Mouse (Mus musculus): ENCODE data around the gene Psme1. TPM values are rescaled to one million over a fixed set of nuclear protein-coding genes. Genes with fewer than 3 reads are reported as not detected.

The Psme1 gene
- 139 and 142 TPM in 2 replicates for polyA plus RNA-seq (2014; fragmentation: Nextera tagmentation; extraction: Ambion mirVana)

GRCm38 (mm10) chr14:55577871-55578667, at the start of gene Psme1:
TSS of gene Psme1 (plus strand) at chr14:55578123.
- ATAC-seq (ENCODE audit: insufficient read depth): peak; percentile 93
- H3K27me3 ChIP-seq (ENCODE audit: insufficient read depth, low read length): no peaks in the 10 kb centered on the region
- 0 out of 2 replicates have a peak, but pooled peaks cover 6% of the 10 kb centered on the region for H3K4me1 ChIP-seq (ENCODE audit: insufficient read depth)
- WGBS: under 1% methylated on average over 32 of the region's 32 CpGs
- H3K27ac ChIP-seq (ENCODE audit: low read depth): peak within 1 kb of the TSS; percentile 88
- H3K4me3 ChIP-seq (ENCODE audit: low read depth, low read length): peak within 1 kb of the TSS; percentile 77
- peaks cover 16% of the 10 kb centered on the region for H3K36me3 ChIP-seq (ENCODE audit: insufficient read depth)
- no peaks in the 10 kb centered on the region for H3K9me3 ChIP-seq (ENCODE audit: low read depth, low read length)
- peak; percentile 91 for DNase-seq
- TF ChIP-seq CTCF (IDR thresholded peaks at IDR 0.05; ENCODE audit: low read depth): no peak
- H3K4me2 ChIP-seq: peak within 1 kb of the TSS; percentile 78
- H3K9ac ChIP-seq: peak within 1 kb of the TSS; percentile 91

DNA sequence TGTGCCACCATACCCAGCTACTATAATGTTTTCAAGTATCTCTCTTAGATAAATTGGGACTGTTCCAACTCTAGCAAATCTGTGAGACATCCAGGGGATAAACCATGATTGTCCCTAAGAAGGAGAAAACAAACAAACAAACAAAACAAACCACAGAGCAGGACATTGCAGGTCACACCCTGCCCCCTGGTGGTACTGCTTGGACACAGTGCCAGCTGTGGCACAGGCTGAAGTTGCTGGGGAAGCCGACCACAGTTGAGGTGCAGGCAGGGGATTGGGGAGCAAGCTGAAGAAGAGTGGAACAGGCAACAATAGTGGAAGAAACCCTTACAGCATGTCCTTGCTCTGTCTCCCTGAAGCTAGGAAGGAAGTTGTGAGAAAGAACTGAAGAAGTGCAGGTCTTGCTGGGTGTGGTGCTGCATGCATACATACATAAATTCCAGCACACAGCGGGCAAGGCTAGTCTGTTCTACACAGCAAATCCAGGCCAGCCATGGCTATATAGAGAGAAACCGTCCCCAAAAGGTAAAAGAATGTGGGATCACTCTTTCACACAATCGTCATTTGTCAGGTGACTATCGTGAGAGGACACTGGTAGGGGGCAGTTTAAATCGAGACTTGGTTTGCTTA, 41.7 kb upstream of the Psme1 start:
- no peaks in the 10 kb centered on the region for H3K9me3 ChIP-seq (ENCODE audit: low read depth, low read length)
- no peak overlapping the region for H3K4me2 ChIP-seq
- no peak for ATAC-seq (ENCODE audit: insufficient read depth)
- WGBS: 31% methylated on average over 6 of the region's 6 CpGs
- 0 out of 2 replicates have a peak, but pooled peaks cover under 1% of the 10 kb centered on the region for H3K4me1 ChIP-seq (ENCODE audit: insufficient read depth)
- H3K9ac ChIP-seq: no peak overlapping the region
- peak; percentile 67 for DNase-seq
- H3K27ac ChIP-seq (ENCODE audit: low read depth): no peak overlapping the region
- H3K4me3 ChIP-seq (ENCODE audit: low read depth, low read length): no peak overlapping the region
- TF ChIP-seq CTCF (IDR thresholded peaks at IDR 0.05; ENCODE audit: low read depth): peak; percentile 86
- no peaks in the 10 kb centered on the region for H3K36me3 ChIP-seq (ENCODE audit: insufficient read depth)
- H3K27me3 ChIP-seq (ENCODE audit: insufficient read depth, low read length): no peaks in the 10 kb centered on the region

DNA sequence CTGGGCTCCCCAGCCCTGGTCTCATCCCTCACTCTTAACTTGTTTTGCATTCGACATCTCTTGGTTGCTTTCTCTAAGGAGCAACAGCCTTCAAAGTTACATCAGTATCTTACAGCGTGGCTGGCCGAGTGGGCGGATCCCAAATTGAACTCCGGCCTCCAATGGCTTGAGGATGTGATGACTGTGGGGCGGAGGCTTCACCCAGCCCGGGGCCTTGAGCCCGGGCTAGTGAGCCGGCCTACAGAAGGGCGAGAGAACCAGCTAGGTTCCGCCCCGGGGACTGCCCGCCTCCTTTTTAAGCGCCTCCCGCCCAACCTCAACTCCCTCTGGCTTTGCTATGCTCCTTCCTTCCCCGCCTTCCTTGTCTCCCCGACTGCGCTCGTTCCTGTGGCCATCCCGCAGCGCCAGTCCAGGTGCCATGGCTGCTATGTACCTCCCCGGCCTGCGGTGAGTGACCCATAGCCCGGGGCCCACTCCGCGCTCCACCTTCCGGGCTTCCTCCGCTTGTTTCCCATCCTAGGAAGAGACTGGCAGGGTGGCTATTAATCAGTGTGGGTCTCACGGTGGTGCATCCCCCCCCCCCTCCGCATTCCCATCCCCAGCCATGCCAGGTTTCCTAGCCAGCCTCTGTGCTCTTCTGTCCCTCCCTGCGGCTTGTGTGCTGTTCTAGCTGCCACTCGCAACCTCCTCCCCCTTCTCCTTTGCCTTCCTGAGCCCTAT, 37.7 kb upstream of the Psme1 start, which contains the start of gene Pck2:
Gene Pck2 (plus strand): TSS at position 200 of the 720 bp plus-strand sequence.
- Histone ChIP-seq H3K27ac (ENCODE audit: low read depth) (peak within 1 kb of the TSS; percentile 95), H3K4me2 (peak within 1 kb of the TSS; percentile 75), H3K27me3 (ENCODE audit: insufficient read depth, low read length) (no peaks in the 10 kb centered on the region), H3K4me3 (ENCODE audit: low read depth, low read length) (peak within 1 kb of the TSS; percentile 65), H3K4me1 (ENCODE audit: insufficient read depth) (peaks cover 4% of the 10 kb centered on the region; the same call in 1 of the 2 replicates), H3K9ac (peak within 1 kb of the TSS; percentile 68), H3K36me3 (ENCODE audit: insufficient read depth) (peaks cover 30% of the 10 kb centered on the region), H3K9me3 (ENCODE audit: low read depth, low read length) (no peaks in the 10 kb centered on the region)
- under 1% methylated on average over 32 of the region's 32 CpGs for WGBS
- TF ChIP-seq CTCF (IDR thresholded peaks at IDR 0.05; ENCODE audit: low read depth): no peak
- ATAC-seq (ENCODE audit: insufficient read depth) (peak; percentile 97), DNase-seq (peak; percentile 97)

DNA sequence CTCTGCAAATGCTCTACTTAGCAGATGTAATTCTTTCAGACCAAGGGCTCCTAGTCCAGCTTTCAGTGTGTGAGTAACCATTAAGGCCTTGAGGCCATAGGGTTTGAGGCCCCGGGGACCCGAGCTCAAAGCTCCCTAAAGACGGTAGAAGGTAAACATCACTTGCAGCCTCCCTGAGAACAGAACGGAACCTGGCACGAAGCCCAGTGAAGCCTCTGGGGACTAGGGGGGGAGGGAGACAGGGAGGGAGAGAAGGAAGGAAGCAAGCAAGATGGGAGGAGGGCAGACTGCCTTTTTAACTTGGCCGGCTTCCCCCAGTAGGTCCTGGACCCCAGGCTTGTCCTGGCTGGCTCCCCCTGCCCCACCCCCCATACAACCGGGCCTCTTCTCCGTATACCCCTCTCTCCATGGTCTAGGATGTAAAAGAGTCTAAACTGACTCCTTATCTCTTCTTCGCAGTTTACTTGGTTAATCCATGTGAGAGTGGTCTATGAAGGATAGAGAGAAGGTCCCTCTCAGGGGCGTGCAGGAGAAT, 37.1 kb upstream of the Psme1 start:
- Histone ChIP-seq H3K4me1 (ENCODE audit: insufficient read depth) (peaks cover 4% of the 10 kb centered on the region; the same call in 1 of the 2 replicates), H3K9me3 (ENCODE audit: low read depth, low read length) (no peaks in the 10 kb centered on the region), H3K27ac (ENCODE audit: low read depth) (peak overlapping the region; percentile 95), H3K36me3 (ENCODE audit: insufficient read depth) (peaks cover 36% of the 10 kb centered on the region), H3K9ac (peak overlapping the region; percentile 68), H3K27me3 (ENCODE audit: insufficient read depth, low read length) (no peaks in the 10 kb centered on the region), H3K4me2 (peak overlapping the region; percentile 75), H3K4me3 (ENCODE audit: low read depth, low read length) (peak overlapping the region; percentile 65)
- DNase-seq (peak; percentile 90), ATAC-seq (ENCODE audit: insufficient read depth) (peak; percentile 55)
- 2% methylated on average over 10 of the region's 10 CpGs for WGBS
- no peak for TF ChIP-seq CTCF (IDR thresholded peaks at IDR 0.05; ENCODE audit: low read depth)

DNA sequence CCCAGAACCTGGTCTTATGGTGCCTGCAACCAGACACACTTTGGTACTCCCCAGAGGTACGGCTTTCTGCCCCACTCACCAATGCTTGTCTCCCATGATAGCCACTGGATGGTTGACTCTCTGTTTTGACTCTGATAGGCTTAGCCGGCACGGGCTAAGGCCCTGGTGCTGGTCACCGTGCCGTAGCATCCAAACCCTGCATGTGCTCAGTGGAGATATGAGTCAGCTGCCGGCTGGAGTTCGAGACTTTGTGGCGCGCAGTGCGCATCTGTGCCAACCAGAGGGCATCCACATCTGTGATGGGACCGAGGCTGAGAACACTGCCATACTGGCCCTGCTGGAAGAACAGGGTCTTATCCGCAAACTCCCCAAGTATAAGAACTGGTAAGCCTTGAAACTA, 35.7 kb upstream of the Psme1 start:
- ATAC-seq (ENCODE audit: insufficient read depth): no peak
- no peak overlapping the region for H3K27ac ChIP-seq (ENCODE audit: low read depth)
- no peak for TF ChIP-seq CTCF (IDR thresholded peaks at IDR 0.05; ENCODE audit: low read depth)
- peaks cover 48% of the 10 kb centered on the region for H3K36me3 ChIP-seq (ENCODE audit: insufficient read depth)
- WGBS: 92% methylated on average over 12 of the region's 12 CpGs
- DNase-seq: no peak
- H3K27me3 ChIP-seq (ENCODE audit: insufficient read depth, low read length): no peaks in the 10 kb centered on the region
- H3K4me2 ChIP-seq: no peak overlapping the region
- H3K4me1 ChIP-seq (ENCODE audit: insufficient read depth): peaks cover 4% of the 10 kb centered on the region; the same call in 1 of the 2 replicates
- H3K4me3 ChIP-seq (ENCODE audit: low read depth, low read length): no peak overlapping the region
- H3K9me3 ChIP-seq (ENCODE audit: low read depth, low read length): no peaks in the 10 kb centered on the region
- no peak overlapping the region for H3K9ac ChIP-seq

- no peak for TF ChIP-seq CTCF (IDR thresholded peaks at IDR 0.05; ENCODE audit: low read depth)
Measured at GRCm38 (mm10) chr14:55544334-55544733, 33.6 kb upstream of the Psme1 start.

More at GRCm38 (mm10) chr14:55544334-55544733, 33.6 kb upstream of the Psme1 start:
- no peaks in the 10 kb centered on the region for H3K27me3 ChIP-seq (ENCODE audit: insufficient read depth, low read length)
- 73% methylated on average over 9 of the region's 9 CpGs for WGBS
- peaks cover 68% of the 10 kb centered on the region for H3K36me3 ChIP-seq (ENCODE audit: insufficient read depth)
- no peak overlapping the region for H3K27ac ChIP-seq (ENCODE audit: low read depth)
- H3K4me1 ChIP-seq (ENCODE audit: insufficient read depth): peaks cover 4% of the 10 kb centered on the region; the same call in 1 of the 2 replicates
- ATAC-seq (ENCODE audit: insufficient read depth) (no peak), DNase-seq (no peak)
- no peak overlapping the region for H3K9ac ChIP-seq
- no peaks in the 10 kb centered on the region for H3K9me3 ChIP-seq (ENCODE audit: low read depth, low read length)
- no peak overlapping the region for H3K4me3 ChIP-seq (ENCODE audit: low read depth, low read length)
- no peak overlapping the region for H3K4me2 ChIP-seq
